Mouse (Mus musculus) small intestine, adult 2 months (tissue): Measurements from ENCODE around the gene Zfp385a. TPM values are rescaled to one million over a fixed set of nuclear protein-coding genes. Genes with fewer than 3 reads are reported as not detected.
A peak's percentile ranks its signal among the peaks of the same experiment; 100 is the strongest.

Experiments
- H3K27ac ChIP-seq: fragments of 200-500 bp; 2 replicates; pipeline ENCODE4 v1.5.1; 2012; ENCODE audit warnings: low read depth, low read length, control low read depth, inconsistent platforms; ENCODE audit not compliant: insufficient read depth
- H3K27me3 ChIP-seq: fragments of 200-500 bp; 2 replicates; pipeline ENCODE4 v1.6.1; 2012; ENCODE audit warnings: mild to moderate bottlenecking, moderate library complexity, low read length, inconsistent platforms; ENCODE audit not compliant: control insufficient read depth, insufficient read depth
- H3K36me3 ChIP-seq: fragments of 200-500 bp; 2 replicates; pipeline ENCODE4 v1.6.1; 2012; ENCODE audit warnings: mild to moderate bottlenecking, low read length, control low read depth, inconsistent platforms; ENCODE audit not compliant: control insufficient read depth, insufficient read depth
- H3K4me1 ChIP-seq: fragments of 200-500 bp; 2 replicates; pipeline ENCODE4 v1.6.1; 2012; ENCODE audit warnings: low read length, inconsistent platforms, mixed read lengths; ENCODE audit not compliant: control insufficient read depth, insufficient read depth, insufficient read length
- H3K4me3 ChIP-seq: fragments of 200-500 bp; 2 replicates; pipeline ENCODE4 v1.5.1; 2012; ENCODE audit warnings: low read depth, mild to moderate bottlenecking, control low read depth, inconsistent platforms, low read length, moderate library complexity
- CTCF ChIP-seq: fragments of 200-500 bp; IDR thresholded peaks from 2 replicates; pipeline ENCODE4 v1.5.1; 2012; ENCODE audit warnings: low read depth, mild to moderate bottlenecking, control low read depth, inconsistent platforms, low read length, moderate library complexity, mixed read lengths; ENCODE audit not compliant: insufficient replicate concordance, insufficient read length; ENCODE audit errors: extremely low read depth
- POLR2A ChIP-seq: fragments of 200-500 bp; IDR thresholded peaks from 2 replicates; pipeline ENCODE4 v1.6.1; 2012; ENCODE audit warnings: low read depth, mild to moderate bottlenecking, control low read depth, inconsistent platforms, low read length, moderate library complexity
- WGBS: fragments of 180-500 bp; shearing (Covaris S2); methylation state at CpG from one replicate; pipeline ENCODE4 v1.1.7; 2018; 5-methylcytosine and 5-hydroxymethylcytosine counted together
- polyA plus RNA-seq: library from polyadenylated mRNA; depleted of rRNA; stranded (reverse); fragments of >200 nt; gene quantifications from 2 replicates; pipeline ENCODE4 v1.2.3, GENCODE M21; 2012; rRNA removed

Gene Zfp385a
- 6.1 and 7.5 TPM in 2 replicates for polyA plus RNA-seq

- Histone ChIP-seq H3K4me3 (peak within 1 kb of the TSS; percentile 79), H3K4me1 (0 out of 2 replicates have a peak, but pooled peaks cover 3% of the 10 kb centered on the region), H3K36me3 (peaks cover 2% of the 10 kb centered on the region; the same call in 1 of the 2 replicates), H3K27me3 (peaks cover 8% of the 10 kb centered on the region), H3K27ac (no peak within 1 kb of the TSS)
- TF ChIP-seq POLR2A = no peak
- TF ChIP-seq CTCF = no peak
- 1% methylated on average over 26 of the region's 26 CpGs for WGBS
Observed at GRCm38 (mm10) chr15:103339961-103340337, at the start of gene Zfp385a. Gene Zfp385a, minus strand, starts transcription at chr15:103340093.

GRCm38 (mm10) chr15:103388556-103389145 is 48.8 kb upstream of the Zfp385a start:
- WGBS = 52% methylated on average over 4 of the region's 4 CpGs

GRCm38 (mm10) chr15:103383771-103384488 is 44.0 kb upstream of the Zfp385a start:
- Histone ChIP-seq H3K27ac (peak overlapping the region; percentile 8; the same call in 1 of the 2 replicates), H3K4me1 (no peaks in the 10 kb centered on the region; the same call in 1 of the 2 replicates), H3K27me3 (no peaks in the 10 kb centered on the region), H3K4me3 (no peak overlapping the region), H3K36me3 (no peaks in the 10 kb centered on the region)
- 65% methylated on average over 7 of the region's 7 CpGs for WGBS
- TF ChIP-seq CTCF (no peak), POLR2A (no peak)

More at GRCm38 (mm10) chr15:103388556-103389145, 48.8 kb upstream of the Zfp385a start:
- Histone ChIP-seq H3K36me3 (no peaks in the 10 kb centered on the region), H3K27me3 (no peaks in the 10 kb centered on the region), H3K27ac (no peak overlapping the region), H3K4me1 (no peaks in the 10 kb centered on the region; the same call in 1 of the 2 replicates), H3K4me3 (no peak overlapping the region)
- TF ChIP-seq POLR2A (no peak), CTCF (no peak)

- TF ChIP-seq CTCF = no peak
- TF ChIP-seq POLR2A = no peak
- Histone ChIP-seq H3K36me3 (no peaks in the 10 kb centered on the region), H3K27ac (peak overlapping the region; percentile 8; the same call in 1 of the 2 replicates), H3K27me3 (no peaks in the 10 kb centered on the region), H3K4me1 (no peaks in the 10 kb centered on the region; the same call in 1 of the 2 replicates), H3K4me3 (no peak overlapping the region)
- WGBS = 19% methylated on average over 5 of the region's 5 CpGs
Observed at GRCm38 (mm10) chr15:103382795-103383406, 43.0 kb upstream of the Zfp385a start.

GRCm38 (mm10) chr15:103382075-103382474 is 42.2 kb upstream of the Zfp385a start:
- H3K4me3 ChIP-seq = no peak overlapping the region
- H3K27me3 ChIP-seq = no peaks in the 10 kb centered on the region
- no peaks in the 10 kb centered on the region; the same call in 1 of the 2 replicates for H3K4me1 ChIP-seq
- no peaks in the 10 kb centered on the region for H3K36me3 ChIP-seq
- no peak overlapping the region for H3K27ac ChIP-seq
- 84% methylated on average over 2 of the region's 2 CpGs for WGBS
- TF ChIP-seq CTCF (no peak), POLR2A (no peak)

GRCm38 (mm10) chr15:103378665-103379356 is 38.9 kb upstream of the Zfp385a start:
- Histone ChIP-seq H3K27ac (peak overlapping the region; percentile 40; the same call in 1 of the 2 replicates), H3K4me3 (no peak overlapping the region), H3K4me1 (no peaks in the 10 kb centered on the region; the same call in 1 of the 2 replicates), H3K27me3 (no peaks in the 10 kb centered on the region), H3K36me3 (no peaks in the 10 kb centered on the region)
- TF ChIP-seq CTCF (no peak), POLR2A (no peak)
- WGBS = 46% methylated on average over 3 of the region's 3 CpGs
